Mouse (Mus musculus): ENCODE measurements around the gene Neurl1b. TPM values are rescaled to one million over a fixed set of nuclear protein-coding genes. Genes with fewer than 3 reads are reported as not detected.

Neurl1b gene
- total RNA-seq, 1 experiment = 0.71 TPM

- no peaks in the 10 kb centered on the region for H3K4me1 ChIP-seq (ENCODE audit: control insufficient read depth in 2 of 2, insufficient read depth in 2 of 2, low read length in 2 of 2, poor library complexity in 1 of 2)
- DNase-seq (ENCODE audit: low read depth, low spot score) = no peak
- in situ Hi-C loops (cut with MboI; ENCODE audit: low sequenced_read_pairs in 2 of 2, unreplicated experiment in 2 of 2) = no loop called here
- H3K9ac ChIP-seq (ENCODE audit: insufficient read depth, low read depth, low read length, poor library complexity, severe bottlenecking) = no peak overlapping the region
- no peak overlapping the region for H3K4me3 ChIP-seq (ENCODE audit: insufficient read depth in 1 of 2, low read depth in 1 of 2, low read length in 2 of 2, poor library complexity in 1 of 2, severe bottlenecking in 1 of 2)
- no peaks in the 10 kb centered on the region for H3K9me3 ChIP-seq (ENCODE audit: control insufficient read depth, insufficient read depth, low read depth, low read length)
- H3K27ac ChIP-seq (ENCODE audit: insufficient read depth, low read depth, low read length, poor library complexity, severe bottlenecking) = no peak overlapping the region
- no peaks in the 10 kb centered on the region for H3K36me3 ChIP-seq (ENCODE audit: control insufficient read depth, insufficient read depth, low read length, poor library complexity, severe bottlenecking)
- TF ChIP-seq ZNF384 (IDR thresholded peaks at IDR 0.05; ENCODE audit: low read depth, low read length) (no peak), HCFC1 (IDR thresholded peaks at IDR 0.05; ENCODE audit: borderline replicate concordance, insufficient read depth, low read length) (no peak), ZC3H11A (IDR thresholded peaks at IDR 0.05; ENCODE audit: borderline replicate concordance, low read depth, low read length) (no peak), CHD2 (IDR thresholded peaks at IDR 0.05; ENCODE audit: low read depth, low read length) (no peak), MAFK (IDR thresholded peaks at IDR 0.05; ENCODE audit: insufficient read depth, low read depth, low read length) (no peak)
Measured at GRCm38 (mm10) chr17:26371246-26371535, 43.4 kb upstream of the Neurl1b start.

GRCm38 (mm10) chr17:26373211-26373610, 41.4 kb upstream of the Neurl1b start:
- TF ChIP-seq ZC3H11A (IDR thresholded peaks at IDR 0.05; ENCODE audit: borderline replicate concordance, low read depth, low read length) (no peak), HCFC1 (IDR thresholded peaks at IDR 0.05; ENCODE audit: borderline replicate concordance, insufficient read depth, low read length) (no peak), CHD2 (IDR thresholded peaks at IDR 0.05; ENCODE audit: low read depth, low read length) (no peak), MAFK (IDR thresholded peaks at IDR 0.05; ENCODE audit: insufficient read depth, low read depth, low read length) (no peak), ZNF384 (IDR thresholded peaks at IDR 0.05; ENCODE audit: low read depth, low read length) (no peak)
- Histone ChIP-seq H3K27ac (ENCODE audit: insufficient read depth, low read depth, low read length, poor library complexity, severe bottlenecking) (no peak overlapping the region), H3K36me3 (ENCODE audit: control insufficient read depth, insufficient read depth, low read length, poor library complexity, severe bottlenecking) (no peaks in the 10 kb centered on the region), H3K4me1 (ENCODE audit: control insufficient read depth in 2 of 2, insufficient read depth in 2 of 2, low read length in 2 of 2, poor library complexity in 1 of 2) (no peaks in the 10 kb centered on the region), H3K9me3 (ENCODE audit: control insufficient read depth, insufficient read depth, low read depth, low read length) (no peaks in the 10 kb centered on the region), H3K9ac (ENCODE audit: insufficient read depth, low read depth, low read length, poor library complexity, severe bottlenecking) (no peak overlapping the region), H3K4me3 (ENCODE audit: insufficient read depth in 1 of 2, low read depth in 1 of 2, low read length in 2 of 2, poor library complexity in 1 of 2, severe bottlenecking in 1 of 2) (no peak overlapping the region)
- in situ Hi-C loops (cut with MboI; ENCODE audit: low sequenced_read_pairs in 2 of 2, unreplicated experiment in 2 of 2) = no loop called here
- DNase-seq (ENCODE audit: low read depth, low spot score) = no peak

GRCm38 (mm10) chr17:26376416-26376815, 38.2 kb upstream of the Neurl1b start:
- in situ Hi-C loops (cut with MboI; ENCODE audit: low sequenced_read_pairs in 2 of 2, unreplicated experiment in 2 of 2) = no loop called here
- Histone ChIP-seq H3K9me3 (ENCODE audit: control insufficient read depth, insufficient read depth, low read depth, low read length) (no peaks in the 10 kb centered on the region), H3K9ac (ENCODE audit: insufficient read depth, low read depth, low read length, poor library complexity, severe bottlenecking) (no peak overlapping the region), H3K27ac (ENCODE audit: insufficient read depth, low read depth, low read length, poor library complexity, severe bottlenecking) (no peak overlapping the region), H3K4me1 (ENCODE audit: control insufficient read depth in 2 of 2, insufficient read depth in 2 of 2, low read length in 2 of 2, poor library complexity in 1 of 2) (peaks cover 0 to 5% of the 10 kb centered on the region in 2 experiments; a peak in 2 of 4 replicates), H3K4me3 (ENCODE audit: insufficient read depth in 1 of 2, low read depth in 1 of 2, low read length in 2 of 2, poor library complexity in 1 of 2, severe bottlenecking in 1 of 2) (no peak overlapping the region), H3K36me3 (ENCODE audit: control insufficient read depth, insufficient read depth, low read length, poor library complexity, severe bottlenecking) (no peaks in the 10 kb centered on the region)
- DNase-seq (ENCODE audit: low read depth, low spot score) = no peak
- no peak for TF ChIP-seq CHD2 (IDR thresholded peaks at IDR 0.05; ENCODE audit: low read depth, low read length)
- TF ChIP-seq HCFC1 (IDR thresholded peaks at IDR 0.05; ENCODE audit: borderline replicate concordance, insufficient read depth, low read length) = no peak
- TF ChIP-seq MAFK (IDR thresholded peaks at IDR 0.05; ENCODE audit: insufficient read depth, low read depth, low read length) = no peak

- in situ Hi-C loops (cut with MboI; ENCODE audit: low sequenced_read_pairs in 2 of 2, unreplicated experiment in 2 of 2) = no loop called here
- no peak for DNase-seq (ENCODE audit: low read depth, low spot score)
- Histone ChIP-seq H3K9ac (ENCODE audit: insufficient read depth, low read depth, low read length, poor library complexity, severe bottlenecking) (no peak overlapping the region), H3K4me1 (ENCODE audit: control insufficient read depth in 2 of 2, insufficient read depth in 2 of 2, low read length in 2 of 2, poor library complexity in 1 of 2) (peaks cover 0 to 5% of the 10 kb centered on the region in 2 experiments; a peak in 2 of 4 replicates), H3K4me3 (ENCODE audit: insufficient read depth in 1 of 2, low read depth in 1 of 2, low read length in 2 of 2, poor library complexity in 1 of 2, severe bottlenecking in 1 of 2) (no peak overlapping the region), H3K27ac (ENCODE audit: insufficient read depth, low read depth, low read length, poor library complexity, severe bottlenecking) (no peak overlapping the region), H3K9me3 (ENCODE audit: control insufficient read depth, insufficient read depth, low read depth, low read length) (no peaks in the 10 kb centered on the region), H3K36me3 (ENCODE audit: control insufficient read depth, insufficient read depth, low read length, poor library complexity, severe bottlenecking) (no peaks in the 10 kb centered on the region)
- TF ChIP-seq ZC3H11A (IDR thresholded peaks at IDR 0.05; ENCODE audit: borderline replicate concordance, low read depth, low read length) (no peak), CHD2 (IDR thresholded peaks at IDR 0.05; ENCODE audit: low read depth, low read length) (no peak), ZNF384 (IDR thresholded peaks at IDR 0.05; ENCODE audit: low read depth, low read length) (no peak), MAFK (IDR thresholded peaks at IDR 0.05; ENCODE audit: insufficient read depth, low read depth, low read length) (no peak), HCFC1 (IDR thresholded peaks at IDR 0.05; ENCODE audit: borderline replicate concordance, insufficient read depth, low read length) (no peak)
Measured at GRCm38 (mm10) chr17:26376994-26377744, 37.5 kb upstream of the Neurl1b start.

All from ES-E14 (cell line).